Mouse (Mus musculus) skeletal muscle tissue, adult 2 months (tissue): ENCODE data around the gene Tnik.
A peak's percentile ranks its signal among the peaks of the same experiment; 100 is the strongest.

Experiments used
- DNase-seq: peaks from one replicate; pipeline ENCODE4 v3.0.0-alpha.2; 2012; ENCODE audit warnings: low read depth, low spot score

Tnik gene

DNA sequence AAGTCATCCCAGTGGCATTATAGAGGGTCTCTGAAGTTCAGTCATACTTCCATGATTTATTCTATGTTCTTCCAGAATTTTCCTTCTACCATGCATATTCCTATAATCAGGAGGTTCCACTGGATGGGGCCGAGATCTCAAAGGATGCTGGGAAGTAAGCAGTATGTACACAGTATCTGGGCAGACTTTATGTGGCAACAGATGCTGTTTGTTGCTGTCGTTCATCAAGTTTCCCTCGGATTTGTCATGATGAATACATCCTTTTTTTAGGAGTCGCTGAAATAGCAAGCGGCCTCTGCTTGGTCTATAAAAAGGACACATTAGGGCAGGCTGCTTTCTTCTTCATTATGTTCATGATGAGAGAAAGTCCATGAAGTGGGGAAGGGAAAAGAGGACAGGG lies 349.3 kb downstream of the Tnik start:
- no peak for DNase-seq

- no peak for DNase-seq
Observed at GRCm38 (mm10) chr3:28616386-28616785, 353.4 kb downstream of the Tnik start.

DNA sequence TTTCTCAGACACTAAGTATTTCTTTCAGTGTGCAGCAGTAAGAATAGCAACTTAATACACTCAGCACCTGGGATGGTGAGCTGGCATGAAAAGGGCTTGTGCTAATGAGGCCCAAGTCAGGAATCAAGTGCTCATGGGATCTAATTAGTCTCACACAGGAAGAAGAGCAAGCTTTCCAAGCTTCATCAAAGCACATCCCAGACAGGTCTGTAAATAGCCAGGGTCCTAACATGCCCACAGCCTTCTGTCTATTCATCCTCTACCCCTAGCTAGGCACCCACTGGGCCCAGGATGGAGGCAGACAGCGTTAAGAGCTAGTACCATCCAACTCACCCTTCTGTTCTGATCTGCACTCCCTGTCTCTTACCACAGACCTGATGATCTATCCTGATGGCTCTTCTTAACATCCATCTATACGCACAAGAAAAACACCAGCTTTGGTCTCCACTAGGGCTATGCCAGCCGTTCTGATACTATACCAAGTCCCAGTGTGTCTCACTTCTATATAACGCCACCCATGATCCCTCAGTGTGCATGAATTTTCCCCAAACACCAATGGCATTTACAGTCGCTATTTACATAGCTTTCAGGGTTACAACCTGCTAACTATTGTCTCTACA lies 354.1 kb downstream of the Tnik start:
- no peak for DNase-seq

DNA sequence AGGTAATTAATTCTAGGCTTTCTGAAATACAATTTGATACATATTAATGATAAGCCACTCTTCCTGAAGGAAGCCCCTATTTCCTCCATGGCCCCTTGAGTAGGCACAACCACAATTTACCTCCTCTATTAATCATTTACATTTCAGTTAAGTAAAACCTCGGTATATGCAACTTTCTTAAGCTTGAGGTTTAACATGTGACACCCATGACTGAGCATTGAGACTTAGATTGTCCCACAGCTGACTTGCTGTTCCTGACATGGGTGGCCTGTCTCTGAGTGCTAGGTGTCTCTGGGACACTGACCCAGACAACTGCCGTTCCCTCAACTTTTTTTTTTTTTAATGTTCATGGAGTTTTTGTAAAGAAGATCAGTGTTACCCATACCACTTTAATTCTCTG lies 358.8 kb downstream of the Tnik start:
- no peak for DNase-seq

DNA sequence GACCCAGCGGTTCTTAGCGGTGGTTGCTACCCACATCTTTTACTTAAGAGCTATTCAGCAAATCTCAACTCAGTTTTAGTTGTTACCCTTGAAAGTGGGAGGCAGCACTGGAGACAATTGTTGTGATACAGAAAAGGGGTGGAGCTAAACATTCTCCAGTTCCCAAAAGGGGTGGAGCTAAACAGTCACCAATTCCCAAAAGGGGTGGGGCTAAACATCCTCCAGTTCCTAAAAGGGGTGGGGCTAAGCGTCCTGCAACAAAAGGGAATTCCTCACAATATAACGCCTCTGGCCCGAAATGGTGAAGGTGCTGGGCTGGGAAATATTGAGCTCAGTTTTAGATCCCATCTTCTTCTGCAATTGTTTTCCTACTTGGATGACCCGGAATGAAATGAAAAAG lies 363.8 kb downstream of the Tnik start:
- DNase-seq = no peak

GRCm38 (mm10) chr3:28636778-28637177 lies 373.8 kb downstream of the Tnik start:
- DNase-seq = no peak

- peak; percentile 85 for DNase-seq
Observed at GRCm38 (mm10) chr3:28638957-28639356, 375.9 kb downstream of the Tnik start.

DNA sequence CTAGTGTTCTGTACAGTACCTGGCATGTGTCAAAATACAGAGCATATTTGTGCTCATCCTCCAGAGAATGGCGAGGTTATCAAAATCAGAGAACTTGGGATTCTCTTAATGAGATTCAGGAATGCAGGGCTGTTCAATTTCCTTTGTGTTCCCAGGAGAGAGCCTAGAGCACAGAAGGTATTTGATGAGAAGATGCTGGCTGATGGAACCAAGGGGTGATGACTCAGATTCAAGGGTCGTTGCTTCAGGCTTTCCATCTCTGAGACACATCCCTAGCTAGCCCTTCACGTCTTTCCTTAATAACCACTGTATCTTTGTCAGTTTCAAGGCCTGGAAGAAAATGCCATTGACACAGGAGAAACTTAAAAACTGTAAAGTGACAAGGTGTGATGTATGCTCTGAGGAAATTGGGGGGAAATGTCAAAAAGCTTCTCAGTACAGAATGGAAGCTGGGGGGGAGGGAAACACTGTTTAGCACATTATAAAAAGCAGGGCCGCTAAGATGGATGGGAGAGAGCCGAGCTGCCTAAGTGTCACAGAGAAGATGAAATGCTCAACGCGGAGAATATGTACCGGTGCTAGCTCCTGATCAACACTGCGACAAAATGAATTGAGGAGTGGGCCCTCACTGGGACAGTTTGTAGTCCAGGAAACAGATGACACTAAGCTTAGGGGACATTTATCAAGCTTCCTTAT lies 380.4 kb downstream of the Tnik start:
- no peak for DNase-seq

DNA sequence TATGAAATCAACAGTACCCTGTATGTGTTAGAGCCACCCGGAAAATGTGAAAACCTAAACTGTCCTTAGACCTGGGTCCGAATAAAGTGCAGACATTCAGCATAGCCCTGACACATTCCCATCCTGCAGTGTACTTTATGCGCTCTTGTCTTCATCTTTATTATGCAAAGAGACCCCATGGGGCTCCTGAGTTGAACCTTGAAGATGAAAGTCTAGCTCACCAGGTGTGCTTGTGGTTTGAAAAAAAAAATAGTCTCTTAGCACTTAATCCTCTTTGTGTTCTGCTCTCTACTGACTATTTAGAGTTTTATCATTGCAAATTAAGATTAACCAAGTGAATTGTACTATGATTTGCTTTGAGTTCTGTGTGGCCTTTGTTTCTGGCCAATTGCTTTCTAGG lies 389.6 kb downstream of the Tnik start:
- no peak for DNase-seq

DNA sequence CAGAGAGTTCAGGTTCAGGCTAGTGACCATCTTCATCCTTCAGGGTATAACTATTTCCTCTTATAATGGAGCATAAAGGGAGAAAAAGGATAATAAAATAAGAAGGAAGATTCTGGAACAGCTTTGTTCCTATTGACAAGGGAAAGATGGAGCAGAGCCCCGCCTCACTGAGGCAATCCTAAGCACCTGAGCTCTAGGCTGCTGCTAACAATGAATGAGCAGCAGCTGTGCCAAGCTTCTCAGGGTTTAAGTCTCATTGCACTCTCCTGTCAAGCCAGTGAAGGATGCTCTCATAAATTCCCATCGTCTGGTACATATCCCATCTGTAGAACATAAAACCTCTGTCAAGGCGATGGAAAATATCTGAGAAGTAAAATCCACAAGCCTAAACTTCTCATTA lies 390.0 kb downstream of the Tnik start:
- no peak for DNase-seq

DNA sequence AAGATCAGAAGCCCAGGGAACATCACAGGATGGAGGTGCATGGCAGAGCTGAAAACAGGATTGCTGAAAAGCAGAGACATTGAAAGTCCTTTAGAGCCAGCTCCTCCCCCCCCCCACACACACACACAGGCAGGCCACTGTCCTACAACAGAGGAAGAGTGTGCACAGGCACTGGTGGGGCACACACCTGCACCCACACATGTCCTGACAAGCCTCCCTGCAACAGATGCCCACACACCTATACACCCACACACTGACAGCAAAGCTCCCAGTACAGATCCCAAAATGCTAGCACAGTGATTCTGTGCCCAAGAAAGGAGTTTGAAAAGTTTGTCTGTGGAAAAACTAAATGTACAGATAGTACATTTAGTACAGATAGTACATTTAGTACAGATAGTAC lies 391.7 kb downstream of the Tnik start:
- no peak for DNase-seq

GRCm38 (mm10) chr3:28658349-28658748 lies 395.3 kb downstream of the Tnik start:
- no peak for DNase-seq

- no peak for DNase-seq
Observed at GRCm38 (mm10) chr3:28680851-28681250, 417.8 kb downstream of the Tnik start.

DNA sequence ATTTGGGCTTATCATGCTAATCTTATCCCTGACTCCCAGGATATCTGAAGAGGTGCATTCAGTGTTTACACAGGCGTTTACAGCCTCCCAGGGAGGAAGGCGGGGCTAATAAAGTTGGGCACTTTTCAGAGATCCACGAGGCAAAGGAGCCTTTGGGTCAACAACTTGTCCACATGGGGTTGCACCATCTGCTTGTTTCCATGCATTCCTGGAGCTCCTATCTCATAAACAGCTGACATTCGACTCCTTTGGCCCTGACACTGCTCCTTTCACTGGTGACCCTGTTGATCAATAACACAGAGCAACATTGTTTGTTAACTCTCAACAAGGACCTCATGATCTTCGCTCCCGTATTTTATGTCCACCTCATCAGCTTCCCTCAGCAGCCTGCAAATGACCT lies 418.9 kb downstream of the Tnik start:
- no peak for DNase-seq

- no peak for DNase-seq
Observed at GRCm38 (mm10) chr3:28682411-28682810, 419.4 kb downstream of the Tnik start.

DNA sequence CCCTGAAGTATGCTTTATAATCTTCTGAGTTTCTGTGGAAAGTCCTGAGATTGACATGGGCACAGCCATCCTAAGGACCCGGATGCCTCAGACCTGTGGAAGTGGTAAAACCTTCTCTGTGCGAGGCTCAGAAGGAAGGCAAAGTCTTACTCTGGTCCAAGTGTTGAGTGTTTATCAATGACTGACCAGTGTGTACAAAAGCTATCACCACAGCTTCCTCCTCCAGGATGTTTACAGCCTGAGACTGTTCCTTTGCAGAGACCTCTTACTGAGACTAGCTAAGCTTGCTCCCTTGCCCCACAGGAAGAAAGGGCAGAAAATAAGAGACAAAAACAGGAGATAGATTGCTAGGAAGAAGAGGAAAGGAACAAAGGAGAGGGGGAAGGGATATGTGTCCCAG lies 422.5 kb downstream of the Tnik start:
- no peak for DNase-seq

GRCm38 (mm10) chr3:28694811-28695210 lies 431.8 kb downstream of the Tnik start:
- DNase-seq = no peak

- no peak for DNase-seq
Observed at GRCm38 (mm10) chr3:28695608-28696007, 432.6 kb downstream of the Tnik start.

DNA sequence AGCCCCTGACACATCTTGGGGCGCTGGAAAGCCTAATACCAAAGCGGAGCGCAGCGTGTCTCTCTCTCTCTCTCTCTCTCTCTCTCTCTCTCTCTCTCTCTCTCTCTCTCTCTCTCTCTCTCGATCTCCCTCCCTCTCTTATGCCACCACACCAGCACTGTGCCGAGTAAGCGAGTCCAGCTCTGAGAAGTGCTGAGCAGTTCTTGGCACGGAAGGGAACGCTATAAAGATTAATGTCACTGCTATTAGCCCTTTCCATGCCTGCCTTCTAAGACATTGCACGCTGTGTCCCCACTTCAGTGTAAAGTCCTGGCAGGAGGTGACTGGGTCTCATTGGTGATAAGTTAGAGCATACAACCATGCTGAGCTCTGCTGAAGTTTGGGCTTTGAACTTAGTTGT lies 433.1 kb downstream of the Tnik start:
- peak; percentile 47 for DNase-seq

DNA sequence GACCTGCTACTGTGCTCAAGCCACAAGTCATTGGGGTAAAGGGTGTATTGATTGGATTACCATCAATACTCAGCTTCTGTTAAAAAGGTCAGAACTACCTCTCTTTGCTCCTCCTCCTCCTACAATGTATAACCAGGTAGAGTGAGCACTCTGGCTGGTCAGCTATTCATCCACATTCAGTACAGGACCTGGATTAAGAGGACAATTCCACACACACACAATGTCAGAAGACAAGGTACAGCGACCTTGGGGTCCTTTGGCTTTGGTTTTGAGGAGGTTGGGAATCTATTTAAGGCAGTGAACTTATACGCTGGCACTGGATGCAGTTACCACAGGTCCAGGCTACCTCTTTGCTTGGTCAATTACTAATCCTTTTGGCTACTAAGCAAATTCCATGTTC lies 434.8 kb downstream of the Tnik start, which contains the start of gene Slc2a2:
Slc2a2 (plus strand) TSS at position 107 of the 400 bp plus-strand sequence.
- DNase-seq = no peak

DNA sequence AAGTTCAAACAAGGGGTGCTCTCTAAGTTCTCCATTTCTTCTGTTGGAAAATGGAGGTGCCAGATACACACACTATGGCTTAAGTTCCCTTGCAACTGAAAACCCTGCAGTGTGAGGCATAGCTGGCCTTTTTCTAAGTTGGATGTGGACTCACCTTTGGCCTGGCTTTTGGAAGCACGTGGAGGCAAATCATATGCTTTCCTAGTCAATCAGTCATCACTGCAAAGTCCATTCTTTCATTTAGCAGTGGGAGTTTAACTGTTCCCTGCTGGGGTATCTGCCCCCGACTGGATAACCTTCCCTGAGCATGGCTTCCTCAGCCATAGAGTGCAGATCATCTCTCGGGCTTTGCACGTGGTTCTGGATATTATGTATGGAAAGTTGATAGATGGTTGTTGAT lies 436.6 kb downstream of the Tnik start:
- DNase-seq = no peak

DNA sequence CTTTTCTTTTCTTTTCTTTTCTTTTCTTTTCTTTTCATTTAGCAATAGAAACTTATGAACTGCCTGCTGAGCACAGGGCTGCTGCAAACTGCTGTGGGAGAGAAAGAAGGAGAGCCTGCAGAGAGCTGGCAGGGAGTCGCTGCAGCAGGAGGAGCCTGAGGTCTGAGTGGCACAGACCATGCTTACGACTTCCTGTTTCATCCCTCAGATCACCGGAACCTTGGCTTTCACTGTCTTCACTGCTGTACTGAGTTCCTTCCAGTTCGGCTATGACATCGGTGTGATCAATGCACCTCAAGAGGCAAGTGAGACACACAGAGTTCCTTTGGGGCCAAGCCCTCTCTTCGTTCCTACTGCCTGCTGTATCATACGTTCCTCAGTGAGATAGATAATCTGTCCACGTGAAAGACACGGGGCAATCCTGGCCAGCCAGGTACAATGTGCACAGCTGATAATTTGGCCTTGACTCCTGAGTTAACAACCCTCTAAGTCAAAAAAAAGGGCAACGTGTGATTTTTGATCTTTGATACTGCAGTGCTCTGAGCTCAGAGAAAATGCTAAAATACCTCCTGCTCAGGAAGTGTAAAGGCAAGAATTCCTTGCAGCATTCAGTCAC lies 442.6 kb downstream of the Tnik start:
- no peak for DNase-seq

- DNase-seq = no peak
Observed at GRCm38 (mm10) chr3:28706736-28707135, 443.7 kb downstream of the Tnik start.
